Mouse (Mus musculus) MEL (cell line): ENCODE results near the gene Dcps. TPM values are rescaled to one million over a fixed set of nuclear protein-coding genes. Genes with fewer than 3 reads are reported as not detected.

Experiments used
- DNase-seq: peaks from one replicate; pipeline ENCODE4 v3.0.0; 2011; ENCODE audit warnings: low read depth, low spot score
- H3K27ac ChIP-seq: 2 replicates; pipeline ENCODE4 v1.5.1; 2012; ENCODE audit warnings: low read depth, mild to moderate bottlenecking, control low read depth, low read length, moderate library complexity; ENCODE audit not compliant: control insufficient read depth
- H3K27me3 ChIP-seq, 2 experiments: fragments of 150-350 bp in 1 of 2; sonication (generic) in 1 of 2; 2 replicates each; pipeline ENCODE4 v1.6.1; 2012; ENCODE audit warnings: low read length in 2 of 2, mild to moderate bottlenecking in 2 of 2, improper control_type of control experiment in 1 of 2, moderate library complexity in 1 of 2; ENCODE audit not compliant: insufficient read depth in 2 of 2, control insufficient read depth in 1 of 2
- H3K36me3 ChIP-seq, 2 experiments: 2 replicates each; pipeline ENCODE4 v1.6.1; 2012 to 2014; ENCODE audit warnings: low read length in 2 of 2, improper control_type of control experiment in 1 of 2, inconsistent platforms in 1 of 2, mild to moderate bottlenecking in 1 of 2; ENCODE audit not compliant: insufficient read depth in 2 of 2, control insufficient read depth in 1 of 2
- H3K4me1 ChIP-seq, 2 experiments: fragments of 150-350 bp in 1 of 2; sonication (generic) in 1 of 2; 2 replicates each; pipeline ENCODE4 v1.6.1; 2012; ENCODE audit warnings: low read length in 2 of 2, improper control_type of control experiment in 1 of 2, mild to moderate bottlenecking in 1 of 2; ENCODE audit not compliant: insufficient read depth in 2 of 2, control insufficient read depth in 1 of 2
- H3K4me3 ChIP-seq, 2 experiments: fragments of 150-350 bp in 1 of 2; sonication (generic) in 1 of 2; 2 replicates each; pipeline ENCODE4 v1.5.1; 2012; ENCODE audit warnings: low read depth in 2 of 2, low read length in 2 of 2, mild to moderate bottlenecking in 2 of 2, moderate library complexity in 2 of 2, control low read depth in 1 of 2, improper control_type of control experiment in 1 of 2; ENCODE audit not compliant: control insufficient read depth in 1 of 2, insufficient read depth in 1 of 2
- H3K79me2 ChIP-seq: 2 replicates; pipeline ENCODE4 v1.6.1; 2012; ENCODE audit warnings: mild to moderate bottlenecking, low read length, moderate library complexity; ENCODE audit not compliant: control insufficient read depth, poor library complexity, insufficient read depth
- H3K9ac ChIP-seq: 2 replicates; pipeline ENCODE4 v1.6.1; 2012; ENCODE audit warnings: low read depth, mild to moderate bottlenecking, control low read depth, low read length, moderate library complexity; ENCODE audit not compliant: control insufficient read depth, poor library complexity, severe bottlenecking
- H3K9me3 ChIP-seq: fragments of 150-350 bp; sonication (generic); replicated peaks from 2 replicates; pipeline ENCODE4 v1.6.1; 2012; ENCODE audit warnings: mild to moderate bottlenecking, low read length, improper control_type of control experiment, moderate library complexity; ENCODE audit not compliant: insufficient read depth
- CHD1 ChIP-seq: IDR thresholded peaks from 2 replicates; pipeline ENCODE4 v1.6.1; 2012; ENCODE audit warnings: low read depth, mild to moderate bottlenecking, inconsistent platforms, low read length, improper control_type of control experiment
- CTCF ChIP-seq, 3 experiments: IDR thresholded peaks in 2 of 3; conservative IDR thresholded peaks in 1 of 3; 2 replicates each; pipeline ENCODE4 v1.5.1; 2011 to 2012; ENCODE audit warnings: low read length in 3 of 3, low read depth in 2 of 3, mild to moderate bottlenecking in 2 of 3, improper control_type of control experiment in 1 of 3, inconsistent platforms in 1 of 3, mixed read lengths in 1 of 3, moderate library complexity in 1 of 3; ENCODE audit not compliant: control insufficient read depth in 1 of 3, insufficient read depth in 1 of 3, poor library complexity in 1 of 3, severe bottlenecking in 1 of 3
- EP300 ChIP-seq, 2 experiments: IDR thresholded peaks; 2 replicates each; pipeline ENCODE4 v1.6.1; 2011; ENCODE audit warnings: improper control_type of control experiment in 2 of 2, low read length in 2 of 2, low read depth in 1 of 2, mild to moderate bottlenecking in 1 of 2
- ETS1 ChIP-seq: IDR thresholded peaks from 2 replicates; pipeline ENCODE4 v1.6.1; 2012; ENCODE audit warnings: low read depth, mild to moderate bottlenecking, inconsistent platforms, low read length, improper control_type of control experiment, moderate library complexity
- HCFC1 ChIP-seq: IDR thresholded peaks from 2 replicates; pipeline ENCODE4 v1.6.1; 2012; ENCODE audit warnings: low read depth, mild to moderate bottlenecking, inconsistent platforms, low read length, improper control_type of control experiment, moderate library complexity
- MAZ ChIP-seq: IDR thresholded peaks from 2 replicates; pipeline ENCODE4 v1.6.1; 2012; ENCODE audit warnings: low read depth, mild to moderate bottlenecking, inconsistent platforms, low read length, improper control_type of control experiment
- MEF2A ChIP-seq: IDR thresholded peaks from 2 replicates; pipeline ENCODE4 v1.6.1; 2014; ENCODE audit warnings: low read depth, mild to moderate bottlenecking, inconsistent platforms, low read length, improper control_type of control experiment; ENCODE audit not compliant: poor library complexity, insufficient replicate concordance, severe bottlenecking; ENCODE audit errors: extremely low read depth
- MYB ChIP-seq: IDR thresholded peaks from 2 replicates; pipeline ENCODE4 v1.6.1; 2011; ENCODE audit warnings: mild to moderate bottlenecking, low read depth, low read length, improper control_type of control experiment
- POLR2A ChIP-seq, 2 experiments: IDR thresholded peaks; 2 replicates each; pipeline ENCODE4 v1.6.1; 2011 to 2012; ENCODE audit warnings: low read length in 2 of 2, mild to moderate bottlenecking in 2 of 2, control low read depth in 1 of 2, improper control_type of control experiment in 1 of 2, low read depth in 1 of 2, moderate library complexity in 1 of 2; ENCODE audit not compliant: control insufficient read depth in 1 of 2, insufficient read depth in 1 of 2, poor library complexity in 1 of 2
- POLR2AphosphoS5 ChIP-seq: IDR thresholded peaks from 2 replicates; pipeline ENCODE4 v1.6.1; 2012; ENCODE audit warnings: low read depth, borderline replicate concordance, mild to moderate bottlenecking, inconsistent platforms, low read length, moderate library complexity, mixed read lengths
- RAD21 ChIP-seq: IDR thresholded peaks from 2 replicates; pipeline ENCODE4 v1.6.1; 2011; ENCODE audit warnings: mild to moderate bottlenecking, low read depth, low read length, improper control_type of control experiment
- SIN3A ChIP-seq: IDR thresholded peaks from 2 replicates; pipeline ENCODE4 v1.6.1; 2012; ENCODE audit warnings: low read length, improper control_type of control experiment, inconsistent platforms
- SMC3 ChIP-seq: IDR thresholded peaks from 2 replicates; pipeline ENCODE4 v1.6.1; 2011; ENCODE audit warnings: low read depth, low read length, improper control_type of control experiment
- TCF12 ChIP-seq: IDR thresholded peaks from 2 replicates; pipeline ENCODE4 v1.6.1; 2014; ENCODE audit warnings: low read depth, mild to moderate bottlenecking, inconsistent platforms, low read length, improper control_type of control experiment, moderate library complexity
- UBTF ChIP-seq: IDR thresholded peaks from 2 replicates; pipeline ENCODE4 v1.6.1; 2012; ENCODE audit warnings: low read depth, mild to moderate bottlenecking, inconsistent platforms, low read length, improper control_type of control experiment, moderate library complexity, borderline replicate concordance; ENCODE audit not compliant: insufficient read depth
- USF2 ChIP-seq, 2 experiments: IDR thresholded peaks; 2 replicates each; pipeline ENCODE4 v1.6.1; 2011 to 2012; ENCODE audit warnings: improper control_type of control experiment in 2 of 2, low read length in 2 of 2, borderline replicate concordance in 1 of 2, inconsistent platforms in 1 of 2, low read depth in 1 of 2, mild to moderate bottlenecking in 1 of 2; ENCODE audit not compliant: insufficient read depth in 1 of 2
- ZC3H11A ChIP-seq: IDR thresholded peaks from 2 replicates; pipeline ENCODE4 v1.6.1; 2012; ENCODE audit warnings: low read depth, mild to moderate bottlenecking, inconsistent platforms, low read length, improper control_type of control experiment
- ZNF384 ChIP-seq: IDR thresholded peaks from 2 replicates; pipeline ENCODE4 v1.6.1; 2012; ENCODE audit warnings: low read depth, mild to moderate bottlenecking, inconsistent platforms, low read length, improper control_type of control experiment
- polyA plus RNA-seq, 2 experiments: library from polyadenylated mRNA; stranded (reverse) in 1 of 2; unstranded in 1 of 2; fragments of >175 nt in 1 of 2; fragments of >200 nt in 1 of 2; gene quantifications; 2 replicates each; pipeline versions ENCODE4 v1.2.1 to v1.2.4; 2012; ENCODE audit warnings: low replicate concordance in 2 of 2, low read depth in 1 of 2; ENCODE audit not compliant: insufficient read length in 2 of 2, insufficient read depth in 1 of 2, missing spikeins in 1 of 2
- total RNA-seq: library from RNA; depleted of rRNA; stranded (reverse); fragments of 300-350 nt; gene quantifications from 2 replicates; pipeline ENCODE4 v1.2.3, GENCODE M21; 2012; rRNA removed

Gene Dcps
- total and polyA plus RNA-seq, 3 experiments, result 54.3 to 115 TPM; not detected in 1

DNA sequence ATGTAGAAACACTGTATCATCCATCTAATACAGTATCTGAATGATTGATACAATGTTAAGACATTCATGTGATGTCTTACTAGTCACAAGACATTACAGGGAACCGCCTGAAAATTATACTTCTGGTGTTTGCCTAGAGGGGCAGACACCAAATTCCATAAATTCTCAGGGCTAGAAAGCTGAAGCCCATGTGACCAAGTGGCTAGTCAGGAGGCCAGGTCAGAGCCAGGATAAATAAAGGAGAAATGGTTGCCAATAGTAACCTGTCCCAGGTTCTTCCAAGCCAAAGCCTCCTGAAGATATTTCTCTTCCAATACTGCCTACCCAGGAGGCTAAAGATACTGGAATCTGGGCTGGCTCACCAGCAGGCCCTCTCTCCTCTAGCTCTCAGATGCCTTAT is 80.1 kb downstream of the Dcps start (continued):
- no peak for TF ChIP-seq HCFC1

DNA sequence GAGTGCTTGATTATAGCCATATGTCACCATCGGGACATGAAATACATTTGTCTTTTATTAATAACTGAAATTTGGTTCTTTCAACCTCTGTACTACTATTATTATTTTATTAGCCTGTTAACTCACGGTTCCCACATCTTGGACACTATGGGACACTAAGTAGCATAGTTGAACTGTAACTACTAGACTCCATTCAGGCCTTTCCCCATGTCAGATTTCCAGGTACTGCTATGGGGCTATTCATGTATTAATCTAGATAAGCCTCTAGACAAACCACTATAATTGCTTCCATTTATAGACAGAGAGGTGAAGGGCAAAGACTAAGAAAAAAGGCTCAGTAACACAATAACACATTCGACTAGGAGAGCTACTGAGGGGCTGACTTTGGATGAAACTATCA is 82.5 kb downstream of the Dcps start:
- Histone ChIP-seq H3K9ac (no peak overlapping the region), H3K4me3 (no peak overlapping the region), H3K79me2 (peaks cover 10% of the 10 kb centered on the region), H3K4me1 (peaks cover 0 to 4% of the 10 kb centered on the region in 2 experiments; a peak in 2 of 4 replicates), H3K27me3 (no peaks in the 10 kb centered on the region), H3K9me3 (no peaks in the 10 kb centered on the region), H3K27ac (no peak overlapping the region)
- TF ChIP-seq RAD21 (no peak), USF2 (IDR thresholded peaks at IDR 0.05; ENCODE audit: borderline replicate concordance in 1 of 2, insufficient read depth in 1 of 2, low read depth in 1 of 2, low read length in 2 of 2) (no peak), CTCF (IDR thresholded peaks at IDR 0.05 in 2 of 3, conservative IDR thresholded peaks at IDR 0.05 in 1 of 3; ENCODE audit: control insufficient read depth in 1 of 3, insufficient read depth in 1 of 3, low read depth in 2 of 3, low read length in 3 of 3, poor library complexity in 1 of 3, severe bottlenecking in 1 of 3) (no peak), MYB (no peak), ZNF384 (no peak), ZC3H11A (no peak), MEF2A (no peak), SIN3A (no peak), SMC3 (no peak), POLR2AphosphoS5 (no peak), UBTF (no peak)
- TF ChIP-seq, all 39 proteins: peak for 0
- peaks cover 3 to 5% of the 10 kb centered on the region in 2 experiments; a peak in 3 of 4 replicates for H3K36me3 ChIP-seq
- DNase-seq, result no peak

DNA sequence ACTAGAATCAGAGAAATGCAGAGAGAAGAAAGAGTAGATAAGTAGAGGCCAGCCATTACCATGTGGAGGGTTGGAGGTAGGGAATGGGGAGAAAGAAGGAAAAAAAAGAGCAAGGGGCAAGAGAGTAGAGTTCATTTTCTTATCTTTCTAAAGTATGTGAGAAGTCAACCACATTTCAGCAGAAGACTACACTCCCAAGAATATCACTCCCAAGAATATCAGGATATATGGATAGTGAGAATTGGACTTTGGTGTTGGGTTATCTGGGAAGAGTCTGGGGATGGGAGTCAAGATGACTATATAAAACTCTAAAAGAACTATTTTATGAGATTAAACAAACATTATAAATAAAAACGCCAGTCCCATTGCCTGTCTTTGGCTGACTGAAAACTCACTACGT is 83.0 kb downstream of the Dcps start:
- Histone ChIP-seq H3K27me3 (no peaks in the 10 kb centered on the region), H3K9me3 (no peaks in the 10 kb centered on the region), H3K79me2 (peaks cover 9% of the 10 kb centered on the region), H3K4me3 (no peak overlapping the region), H3K27ac (no peak overlapping the region), H3K4me1 (peaks cover 0 to 1% of the 10 kb centered on the region in 2 experiments; a peak in 1 of 4 replicates), H3K9ac (no peak overlapping the region), H3K36me3 (peaks cover 3% of the 10 kb centered on the region in 2 experiments; a peak in 3 of 4 replicates)
- TF ChIP-seq MAZ, result no peak
- TF ChIP-seq CHD1, result no peak
- no peak for TF ChIP-seq ZNF384
- no peak for TF ChIP-seq ETS1
- no peak for TF ChIP-seq EP300 (IDR thresholded peaks at IDR 0.05; ENCODE audit: low read depth in 1 of 2, low read length in 2 of 2)
- no peak for TF ChIP-seq POLR2A (IDR thresholded peaks at IDR 0.05; ENCODE audit: control insufficient read depth in 1 of 2, insufficient read depth in 1 of 2, low read depth in 1 of 2, low read length in 2 of 2, poor library complexity in 1 of 2)
- TF ChIP-seq TCF12, result no peak
- no peak for DNase-seq

Other genes with a start within 250 kb of the Dcps start
- gene St3gal4, start 56.8 kb downstream of the Dcps start, total RNA-seq, result 37.4 and 56.3 TPM in 2 replicates
- 10 to 100 TPM in 1 of 2 experiments, not detected in 1; 54.2 TPM for gene St3gal4, start 56.8 kb downstream of the Dcps start, polyA plus RNA-seq
- 36.8 and 42.9 TPM in 2 replicates for gene Srpr, start 24.1 kb upstream of the Dcps start, total RNA-seq
- gene Srpr, start 24.1 kb upstream of the Dcps start, polyA plus RNA-seq, result 100 to 1,000 TPM in 1 of 2 experiments, 10 to 100 TPM in 1; 63.5 to 113 TPM
- 2.4 TPM in 2 replicates for gene Tirap, start 24.2 kb upstream of the Dcps start, total RNA-seq
- gene Tirap, start 24.2 kb upstream of the Dcps start, polyA plus RNA-seq, result 1 to 10 TPM in 1 of 2 experiments, not detected in 1; 5.3 TPM
- gene Foxred1, start 35.0 kb upstream of the Dcps start, total RNA-seq, result 35.6 and 42.4 TPM in 2 replicates
- gene Foxred1, start 35.0 kb upstream of the Dcps start, polyA plus RNA-seq, result 10 to 100 TPM in 1 of 2 experiments, not detected in 1; 39.0 TPM
- gene Fam118b, start 91.7 kb upstream of the Dcps start, total RNA-seq, result 22.0 and 23.4 TPM in 2 replicates
- 10 to 100 TPM in 1 of 2 experiments, not detected in 1; 30.9 TPM for gene Fam118b, start 91.7 kb upstream of the Dcps start, polyA plus RNA-seq
- 32.0 and 36.3 TPM in 2 replicates for gene Rpusd4, start 91.8 kb upstream of the Dcps start, total RNA-seq
- gene Rpusd4, start 91.8 kb upstream of the Dcps start, polyA plus RNA-seq, result 10 to 100 TPM in 1 of 2 experiments, not detected in 1; 40.9 TPM
- gene Cdon, start 245.1 kb upstream of the Dcps start, total RNA-seq, result 0.69 and 1.0 TPM in 2 replicates
- gene Cdon, start 245.1 kb upstream of the Dcps start, polyA plus RNA-seq, result 1 to 10 TPM in 1 of 2 experiments, not detected in 1; 1.5 TPM